Mouse (Mus musculus) effector memory CD4-positive, alpha-beta T cell, adult 5 months (primary cell): ENCODE measurements around the gene 4930556J24Rik. TPM values are rescaled to one million over a fixed set of nuclear protein-coding genes. Genes with fewer than 3 reads are reported as not detected.

Source experiments
- polyA plus RNA-seq: library from polyadenylated mRNA; unstranded; fragments of 100-300 nt; shearing (Covaris generic); gene quantifications from one replicate; pipeline ENCODE4 v1.2.1, GENCODE M21; 2017

4930556J24Rik gene
- not detected for polyA plus RNA-seq

GRCm38 (mm10) chr11:3976678-3977077 is at the start of gene 4930556J24Rik:
Gene 4930556J24Rik, minus strand, starts transcription at chr11:3976778.

DNA sequence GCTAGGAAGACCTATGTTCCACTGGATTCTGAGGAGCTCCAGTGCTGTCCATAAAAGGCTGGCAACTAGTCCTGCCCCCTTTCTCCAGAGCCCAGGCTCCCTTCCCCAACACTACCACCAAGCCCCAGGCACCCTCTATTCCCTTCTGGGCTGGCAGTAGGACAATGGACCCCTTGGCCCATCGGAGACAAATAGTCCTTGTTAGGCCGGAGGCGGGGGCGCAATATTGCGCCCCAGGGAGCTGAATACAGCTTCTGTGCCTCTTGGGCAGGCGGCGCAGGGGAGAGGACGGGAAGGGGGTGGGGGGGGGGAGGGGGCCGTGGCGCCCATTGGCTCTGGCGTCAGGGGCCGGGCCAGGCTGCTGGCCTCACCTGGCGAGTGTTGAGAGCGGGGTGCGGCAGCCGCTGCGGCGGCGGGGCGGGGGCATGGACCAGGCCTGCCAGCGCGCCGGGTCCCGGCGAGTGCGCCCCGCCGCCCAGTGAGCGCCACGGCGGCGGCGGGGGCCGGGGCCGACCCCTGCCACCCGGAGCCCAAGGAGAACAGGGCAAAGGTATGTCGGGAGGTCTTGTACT is 6.8 kb upstream of the 4930556J24Rik start, which contains the start of gene Gal3st1:
Gene Gal3st1 (plus strand): TSS at position 346 of the 572 bp plus-strand sequence.

DNA sequence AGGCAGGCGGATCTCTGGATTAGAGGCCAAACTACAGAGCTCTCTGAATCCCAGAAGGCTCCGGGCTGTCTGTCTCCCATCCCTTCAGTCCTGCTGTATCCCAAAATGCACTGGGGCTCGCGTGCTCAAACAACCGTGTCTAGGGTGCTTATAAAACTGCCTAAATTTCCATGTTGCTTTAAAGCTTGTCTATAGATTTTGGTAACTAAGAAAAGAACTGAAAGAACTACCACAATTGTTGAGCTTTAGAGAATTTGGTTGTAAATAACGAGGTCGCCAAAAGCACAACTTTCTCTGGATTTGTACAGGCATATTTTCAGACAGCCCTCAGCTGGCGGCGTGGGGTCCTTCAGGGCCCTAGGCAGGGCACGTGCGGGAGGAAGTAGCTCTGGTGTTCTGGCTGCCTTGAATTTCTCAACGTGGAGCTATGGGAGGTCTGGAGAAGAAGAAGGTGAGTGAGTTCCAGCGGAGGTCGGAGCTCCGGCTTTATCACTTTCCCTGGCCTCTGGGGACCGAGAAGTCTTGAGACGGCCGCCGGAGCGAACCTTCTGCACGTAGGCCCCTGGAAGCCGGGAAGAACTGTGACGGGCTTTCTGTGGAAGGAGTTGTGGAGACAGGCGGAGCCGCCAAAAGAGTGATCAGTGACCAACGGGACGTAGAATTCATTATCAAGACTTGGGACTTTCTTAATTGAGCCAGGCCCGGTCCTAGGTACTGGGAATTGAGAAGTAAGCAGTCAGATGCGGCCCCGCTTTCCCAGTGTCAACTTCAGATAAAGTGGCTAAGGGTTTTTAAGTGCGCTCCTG is 12.8 kb downstream of the 4930556J24Rik start, which contains the start of gene Pes1:
Gene Pes1 (plus strand): TSS at position 366 of the 806 bp plus-strand sequence.

GRCm38 (mm10) chr11:3931511-3932211 is 44.9 kb downstream of the 4930556J24Rik start, which contains the start of gene Tcn2:
Gene Tcn2, minus strand, starts transcription at chr11:3932159.

DNA sequence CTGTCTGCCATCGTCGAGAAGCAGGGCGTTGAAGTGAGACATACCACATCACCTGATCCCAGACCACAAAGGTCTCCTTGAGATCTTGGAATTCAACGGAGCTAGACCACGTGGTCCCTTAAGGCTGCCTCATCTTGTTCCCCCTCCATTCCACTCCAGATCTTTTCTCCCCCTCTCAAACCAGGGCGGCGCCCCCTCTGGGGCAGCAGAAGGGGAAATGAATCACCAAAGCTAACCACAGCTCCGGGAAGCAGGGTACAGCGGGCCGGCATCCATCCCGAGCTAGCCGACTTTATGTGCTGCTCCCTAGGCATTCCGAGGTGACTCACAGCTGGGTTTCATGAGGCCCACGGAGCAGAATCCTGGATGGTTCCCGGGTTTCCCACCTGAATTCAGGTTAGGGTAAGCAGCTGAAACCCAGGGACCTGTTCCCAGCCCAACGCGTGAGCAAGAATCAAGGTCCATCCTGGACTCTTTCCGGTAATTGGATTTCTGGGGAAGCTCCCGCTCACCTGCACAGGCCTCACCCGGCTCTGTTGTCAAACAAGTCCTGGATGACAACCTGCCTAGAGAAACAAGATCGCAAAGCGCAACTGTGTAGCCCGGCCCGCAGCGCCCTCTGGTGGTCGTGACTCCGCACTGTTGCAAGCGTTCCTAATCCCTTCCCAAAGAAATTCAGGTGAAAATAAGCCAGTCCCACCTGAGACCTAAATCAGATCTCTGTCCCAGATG is 62.3 kb downstream of the 4930556J24Rik start, which contains the start of gene Slc35e4:
Gene Slc35e4 (minus strand): TSS at position 556 of the 732 bp plus-strand sequence.

DNA sequence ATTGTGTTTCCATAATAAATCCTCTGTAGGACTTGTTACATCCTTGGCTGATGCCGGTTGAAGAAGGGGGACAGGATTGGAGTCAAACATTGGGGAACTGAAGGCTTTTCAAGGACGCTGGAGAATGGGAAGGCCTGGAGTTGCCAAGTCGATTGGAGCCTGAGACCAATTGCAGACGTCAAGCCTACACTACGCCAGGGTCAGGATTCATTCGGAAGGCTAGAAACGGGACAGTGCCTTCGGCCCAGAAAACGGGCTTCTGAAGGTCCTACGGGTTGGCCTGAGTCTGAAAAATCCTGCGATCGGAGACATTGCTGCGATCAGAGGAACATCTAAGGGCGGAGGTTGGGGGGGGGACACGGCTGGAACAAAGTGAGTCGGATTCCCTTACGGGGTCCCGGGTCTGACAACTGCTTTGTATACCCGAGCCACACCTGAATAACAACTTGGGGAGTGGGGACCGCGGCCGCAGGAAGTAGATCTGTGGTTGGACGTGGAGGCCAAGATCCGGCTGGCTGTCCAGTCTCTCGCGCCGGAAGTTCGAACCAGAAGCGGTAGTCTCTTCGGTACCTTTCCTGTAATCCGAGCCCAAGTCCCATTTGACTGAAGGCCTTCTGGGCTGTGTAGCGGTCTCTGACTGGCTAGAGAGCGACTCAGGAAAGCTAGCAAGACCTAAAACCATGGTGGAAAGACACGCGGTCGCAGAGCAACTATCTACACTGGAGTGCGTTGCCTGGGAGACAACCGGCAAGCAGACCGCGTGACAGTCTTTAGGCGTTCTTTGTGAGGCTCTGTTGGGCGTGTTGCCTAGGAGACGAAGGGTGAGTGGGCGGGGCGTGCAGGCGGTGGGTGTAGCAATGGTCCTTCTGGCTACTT is 81.9 kb downstream of the 4930556J24Rik start, which contains the start of the genes 4921536K21Rik and Dusp18:
Gene 4921536K21Rik (minus strand): TSS at position 693 of the 876 bp plus-strand sequence.
Gene Dusp18 (plus strand): TSS at position 835 of the 876 bp plus-strand sequence.

Other genes with a start within 250 kb of the 4930556J24Rik start
- not detected for gene Osbp2, start 112.9 kb downstream of the 4930556J24Rik start, polyA plus RNA-seq
- gene 4921536K21Rik, start 81.7 kb downstream of the 4930556J24Rik start, polyA plus RNA-seq: not detected
- gene Dusp18, start 81.5 kb downstream of the 4930556J24Rik start, polyA plus RNA-seq: 0.52 TPM
- gene Slc35e4, start 62.1 kb downstream of the 4930556J24Rik start, polyA plus RNA-seq: 2.3 TPM
- gene Tcn2, start 44.6 kb downstream of the 4930556J24Rik start, polyA plus RNA-seq: 17.6 TPM
- gene Pes1, start 12.8 kb downstream of the 4930556J24Rik start, polyA plus RNA-seq: 49.5 TPM
- gene Gal3st1, start 6.9 kb upstream of the 4930556J24Rik start, polyA plus RNA-seq: not detected
- gene Sec14l4, start 54.7 kb upstream of the 4930556J24Rik start, polyA plus RNA-seq: not detected
- not detected for gene Sec14l3, start 88.1 kb upstream of the 4930556J24Rik start, polyA plus RNA-seq
- gene Mtfp1, start 118.7 kb upstream of the 4930556J24Rik start, polyA plus RNA-seq: 0.80 TPM
- gene Sec14l2, start 146.6 kb upstream of the 4930556J24Rik start, polyA plus RNA-seq: 1.6 TPM
- 23.9 TPM for gene Rnf215, start 158.4 kb upstream of the 4930556J24Rik start, polyA plus RNA-seq
- 3.6 TPM for gene Ccdc157, start 183.5 kb upstream of the 4930556J24Rik start, polyA plus RNA-seq
- 42.3 TPM for gene Sf3a1, start 183.6 kb upstream of the 4930556J24Rik start, polyA plus RNA-seq
- 85.1 TPM for gene Tbc1d10a, start 210.0 kb upstream of the 4930556J24Rik start, polyA plus RNA-seq
- gene Castor1, start 241.4 kb upstream of the 4930556J24Rik start, polyA plus RNA-seq: 30.6 TPM